Mouse (Mus musculus): ENCODE data around the gene Smap2. TPM values are rescaled to one million over a fixed set of nuclear protein-coding genes. Genes with fewer than 3 reads are reported as not detected.

Smap2 gene
- polyA plus RNA-seq, 1 experiment from 2014 or later: 35.3 TPM

- Histone ChIP-seq H3K4me3 (ENCODE audit: low read depth, low read length) (peak overlapping the region; percentile 70), H3K27me3 (replicated peaks; ENCODE audit: control insufficient read depth, insufficient read depth, low read length) (no peaks in the 10 kb centered on the region), H3K4me1 (ENCODE audit: control insufficient read depth, insufficient read depth, low read length) (peaks cover 7% of the 10 kb centered on the region; the same call in 1 of the 2 replicates), H3K9me3 (replicated peaks; ENCODE audit: control insufficient read depth, low read length) (no peaks in the 10 kb centered on the region), H3K27ac (ENCODE audit: low read depth, low read length) (peak overlapping the region; percentile 52; the same call in 1 of the 2 replicates), H3K36me3 (ENCODE audit: control insufficient read depth, insufficient read depth, low read length) (0 out of 2 replicates have a peak, but pooled peaks cover 2% of the 10 kb centered on the region), H3K4me2 (ENCODE audit: low read length) (peak overlapping the region; percentile 61), H3K9ac (ENCODE audit: low read length) (peak overlapping the region; percentile 83)
- DNase-seq (ENCODE audit: low spot score): peak; percentile 30
- ATAC-seq: 0 out of 2 replicates have a peak, but pooled peaks have one; percentile 9
- whole genome bisulfite sequencing: 6% methylated on average over 20 of the region's 20 CpGs
Measured at GRCm38 (mm10) chr4:120950763-120951427, 66.2 kb downstream of the Smap2 start.

GRCm38 (mm10) chr4:120948938-120949337 lies 68.1 kb downstream of the Smap2 start:
- ATAC-seq (no peak), DNase-seq (ENCODE audit: low spot score) (no peak)
- H3K27me3 ChIP-seq (replicated peaks; ENCODE audit: control insufficient read depth, insufficient read depth, low read length): no peaks in the 10 kb centered on the region
- H3K27ac ChIP-seq (ENCODE audit: low read depth, low read length): no peak overlapping the region
- 84% methylated on average over 3 of the region's 3 CpGs for WGBS
- H3K9ac ChIP-seq (ENCODE audit: low read length): no peak overlapping the region
- no peaks in the 10 kb centered on the region for H3K9me3 ChIP-seq (replicated peaks; ENCODE audit: control insufficient read depth, low read length)
- H3K4me1 ChIP-seq (ENCODE audit: control insufficient read depth, insufficient read depth, low read length): peaks cover 7% of the 10 kb centered on the region; the same call in 1 of the 2 replicates
- H3K4me2 ChIP-seq (ENCODE audit: low read length): no peak overlapping the region
- H3K36me3 ChIP-seq (ENCODE audit: control insufficient read depth, insufficient read depth, low read length): 0 out of 2 replicates have a peak, but pooled peaks cover 2% of the 10 kb centered on the region
- H3K4me3 ChIP-seq (ENCODE audit: low read depth, low read length): no peak overlapping the region

GRCm38 (mm10) chr4:120935006-120935405 lies 82.0 kb downstream of the Smap2 start:
- H3K36me3 ChIP-seq (ENCODE audit: control insufficient read depth, insufficient read depth, low read length): no peaks in the 10 kb centered on the region
- 96% methylated on average over 3 of the region's 3 CpGs for WGBS
- no peak overlapping the region for H3K27ac ChIP-seq (ENCODE audit: low read depth, low read length)
- no peak for DNase-seq (ENCODE audit: low spot score)
- no peak overlapping the region for H3K4me2 ChIP-seq (ENCODE audit: low read length)
- H3K9me3 ChIP-seq (replicated peaks; ENCODE audit: control insufficient read depth, low read length): peaks cover 2% of the 10 kb centered on the region; the same call in 1 of the 2 replicates
- no peaks in the 10 kb centered on the region for H3K27me3 ChIP-seq (replicated peaks; ENCODE audit: control insufficient read depth, insufficient read depth, low read length)
- H3K4me3 ChIP-seq (ENCODE audit: low read depth, low read length): no peak overlapping the region
- no peak overlapping the region for H3K9ac ChIP-seq (ENCODE audit: low read length)
- H3K4me1 ChIP-seq (ENCODE audit: control insufficient read depth, insufficient read depth, low read length): no peaks in the 10 kb centered on the region
- no peak for ATAC-seq

- ATAC-seq: no peak
- Histone ChIP-seq H3K9ac (ENCODE audit: low read length) (no peak overlapping the region), H3K36me3 (ENCODE audit: control insufficient read depth, insufficient read depth, low read length) (no peaks in the 10 kb centered on the region), H3K9me3 (replicated peaks; ENCODE audit: control insufficient read depth, low read length) (peaks cover 2% of the 10 kb centered on the region; the same call in 1 of the 2 replicates), H3K4me3 (ENCODE audit: low read depth, low read length) (no peak overlapping the region), H3K27ac (ENCODE audit: low read depth, low read length) (no peak overlapping the region), H3K4me2 (ENCODE audit: low read length) (no peak overlapping the region), H3K4me1 (ENCODE audit: control insufficient read depth, insufficient read depth, low read length) (no peaks in the 10 kb centered on the region), H3K27me3 (replicated peaks; ENCODE audit: control insufficient read depth, insufficient read depth, low read length) (no peaks in the 10 kb centered on the region)
- 97% methylated on average over 18 of the region's 18 CpGs for WGBS
- DNase-seq (ENCODE audit: low spot score): no peak
Measured at GRCm38 (mm10) chr4:120930736-120931135, 86.3 kb downstream of the Smap2 start.

GRCm38 (mm10) chr4:120928686-120929085 lies 88.4 kb downstream of the Smap2 start:
- no peak overlapping the region for H3K4me3 ChIP-seq (ENCODE audit: low read depth, low read length)
- ATAC-seq (no peak), DNase-seq (ENCODE audit: low spot score) (no peak)
- H3K27me3 ChIP-seq (replicated peaks; ENCODE audit: control insufficient read depth, insufficient read depth, low read length): no peaks in the 10 kb centered on the region
- H3K4me2 ChIP-seq (ENCODE audit: low read length): no peak overlapping the region
- H3K9ac ChIP-seq (ENCODE audit: low read length): no peak overlapping the region
- WGBS: 81% methylated on average over 3 of the region's 3 CpGs
- H3K9me3 ChIP-seq (replicated peaks; ENCODE audit: control insufficient read depth, low read length): peaks cover 2% of the 10 kb centered on the region; the same call in 1 of the 2 replicates
- H3K36me3 ChIP-seq (ENCODE audit: control insufficient read depth, insufficient read depth, low read length): no peaks in the 10 kb centered on the region
- H3K4me1 ChIP-seq (ENCODE audit: control insufficient read depth, insufficient read depth, low read length): no peaks in the 10 kb centered on the region
- H3K27ac ChIP-seq (ENCODE audit: low read depth, low read length): no peak overlapping the region

GRCm38 (mm10) chr4:120925386-120925785 lies 91.7 kb downstream of the Smap2 start:
- Histone ChIP-seq H3K9me3 (replicated peaks; ENCODE audit: control insufficient read depth, low read length) (peaks cover 10% of the 10 kb centered on the region), H3K27me3 (replicated peaks; ENCODE audit: control insufficient read depth, insufficient read depth, low read length) (no peaks in the 10 kb centered on the region), H3K9ac (ENCODE audit: low read length) (peak overlapping the region; percentile 89), H3K4me1 (ENCODE audit: control insufficient read depth, insufficient read depth, low read length) (no peaks in the 10 kb centered on the region), H3K4me2 (ENCODE audit: low read length) (peak overlapping the region; percentile 70), H3K36me3 (ENCODE audit: control insufficient read depth, insufficient read depth, low read length) (peaks cover 21% of the 10 kb centered on the region), H3K4me3 (ENCODE audit: low read depth, low read length) (peak overlapping the region; percentile 66), H3K27ac (ENCODE audit: low read depth, low read length) (peak overlapping the region; percentile 88)
- ATAC-seq (peak; percentile 37; the same call in 1 of the 2 replicates), DNase-seq (ENCODE audit: low spot score) (peak; percentile 41)
- 21% methylated on average over 3 of the region's 3 CpGs for whole genome bisulfite sequencing

GRCm38 (mm10) chr4:120924554-120925299 lies 92.3 kb downstream of the Smap2 start, which contains the start of gene Exo5:
TSS of gene Exo5 (minus strand) at chr4:120925017.
- Histone ChIP-seq H3K9ac (ENCODE audit: low read length) (peak within 1 kb of the TSS; percentile 89), H3K9me3 (replicated peaks; ENCODE audit: control insufficient read depth, low read length) (peaks cover 10% of the 10 kb centered on the region), H3K4me2 (ENCODE audit: low read length) (peak within 1 kb of the TSS; percentile 70), H3K27ac (ENCODE audit: low read depth, low read length) (peak within 1 kb of the TSS; percentile 88), H3K36me3 (ENCODE audit: control insufficient read depth, insufficient read depth, low read length) (peaks cover 28% of the 10 kb centered on the region), H3K27me3 (replicated peaks; ENCODE audit: control insufficient read depth, insufficient read depth, low read length) (no peaks in the 10 kb centered on the region), H3K4me3 (ENCODE audit: low read depth, low read length) (peak within 1 kb of the TSS; percentile 66), H3K4me1 (ENCODE audit: control insufficient read depth, insufficient read depth, low read length) (no peaks in the 10 kb centered on the region)
- DNase-seq (ENCODE audit: low spot score): peak; percentile 96
- WGBS: under 1% methylated on average over 33 of the region's 33 CpGs
- ATAC-seq: peak; percentile 99

GRCm38 (mm10) chr4:120921461-120921860 lies 95.6 kb downstream of the Smap2 start:
- ATAC-seq (no peak), DNase-seq (ENCODE audit: low spot score) (no peak)
- no peaks in the 10 kb centered on the region for H3K27me3 ChIP-seq (replicated peaks; ENCODE audit: control insufficient read depth, insufficient read depth, low read length)
- no peak overlapping the region for H3K4me3 ChIP-seq (ENCODE audit: low read depth, low read length)
- no peak overlapping the region for H3K9ac ChIP-seq (ENCODE audit: low read length)
- 96% methylated on average over 8 of the region's 8 CpGs for WGBS
- no peak overlapping the region for H3K4me2 ChIP-seq (ENCODE audit: low read length)
- peaks cover 32% of the 10 kb centered on the region for H3K36me3 ChIP-seq (ENCODE audit: control insufficient read depth, insufficient read depth, low read length)
- no peak overlapping the region for H3K27ac ChIP-seq (ENCODE audit: low read depth, low read length)
- H3K9me3 ChIP-seq (replicated peaks; ENCODE audit: control insufficient read depth, low read length): peaks cover 10% of the 10 kb centered on the region
- H3K4me1 ChIP-seq (ENCODE audit: control insufficient read depth, insufficient read depth, low read length): no peaks in the 10 kb centered on the region
